Comparison of ENCODE assay signal across 1 mouse cellular context in genomic region chr11:77214755-77215154, GRCm38 (mm10).
TF ChIP-seq lines count a peak whose summit lies in the region.

No protein-coding gene starts in this region.

TF ChIP-seq in CH12.LX, 34 proteins besides CTCF, POLR2A, EP300 and RAD21 (continued from another document):
- TF ChIP-seq ETS1 (conservative IDR thresholded peaks at IDR 0.05; ENCODE audit: low read depth, low read length), result peak; percentile 73
- TF ChIP-seq MEF2A (IDR thresholded peaks at IDR 0.05; ENCODE audit: borderline replicate concordance, low read depth, low read length), result peak; percentile 47; the same call in 1 of the 2 replicates
- TF ChIP-seq JUND (conservative IDR thresholded peaks at IDR 0.05; ENCODE audit: low read depth, low read length), result 0 out of 2 replicates have a peak, but pooled peaks have one; percentile 18
- TF ChIP-seq ZC3H11A (IDR thresholded peaks at IDR 0.05; ENCODE audit: low read depth, low read length), result peak; percentile 25; the same call in 1 of the 2 replicates
- 0 out of 2 replicates have a peak, but pooled peaks have one; percentile 71 for TF ChIP-seq MAFK (IDR thresholded peaks at IDR 0.05; ENCODE audit: insufficient replicate concordance, low read length)
- TF ChIP-seq MAZ (IDR thresholded peaks at IDR 0.05; ENCODE audit: low read depth, low read length), result no peak
- peak; percentile 71; the same call in 1 of the 2 replicates for TF ChIP-seq IRF4 (IDR thresholded peaks at IDR 0.05; ENCODE audit: low read depth, low read length)
- TF ChIP-seq NELFE (IDR thresholded peaks at IDR 0.05; ENCODE audit: low read depth, low read length), result no peak
- TF ChIP-seq SMC3 (IDR thresholded peaks at IDR 0.05; ENCODE audit: low read depth, low read length), result peak; percentile 99
- no peak for TF ChIP-seq KAT2A (IDR thresholded peaks at IDR 0.05; ENCODE audit: insufficient replicate concordance, low read length)
